Mouse (Mus musculus): ENCODE data around the gene Rtn4rl1. TPM values are rescaled to one million over a fixed set of nuclear protein-coding genes. Genes with fewer than 3 reads are reported as not detected.
"Not testable (repeated sequence)": the region's sequence is repeated elsewhere in the genome, so short reads cannot be mapped to it uniquely, and the experiment has no call there.

Gene Rtn4rl1
- polyA plus RNA-seq, 1 experiment: 11.8 TPM

GRCm38 (mm10) chr11:75169405-75170080 is 24.0 kb upstream of the Rtn4rl1 start, which contains the start of gene Hic1:
Gene Hic1 (minus strand): TSS chr11:75169519.
- Histone ChIP-seq H3K4me3 (ENCODE audit: low read depth, low read length) (peak within 1 kb of the TSS; percentile 77), H3K4me1 (ENCODE audit: control insufficient read depth, insufficient read depth, insufficient read length, low read length) (peaks cover 44% of the 10 kb centered on the region), H3K27ac (ENCODE audit: insufficient read depth, low read depth, low read length) (peak within 1 kb of the TSS; percentile 75), H3K27me3 (ENCODE audit: control insufficient read depth, insufficient read depth, low read length) (peaks cover 57% of the 10 kb centered on the region), H3K36me3 (ENCODE audit: control insufficient read depth, insufficient read depth, low read length) (peaks cover 10% of the 10 kb centered on the region; the same call in 1 of the 2 replicates)
- TF ChIP-seq CTCF (IDR thresholded peaks at IDR 0.05; ENCODE audit: extremely low read depth, insufficient read length, insufficient replicate concordance, low read depth, low read length) (no peak), POLR2A (IDR thresholded peaks at IDR 0.05; ENCODE audit: low read depth, low read length) (no peak)
- WGBS: 5% methylated on average over 23 of the region's 23 CpGs

- H3K27ac ChIP-seq (ENCODE audit: insufficient read depth, low read depth, low read length): no peak overlapping the region
- H3K4me1 ChIP-seq (ENCODE audit: control insufficient read depth, insufficient read depth, insufficient read length, low read length): peaks cover 40% of the 10 kb centered on the region
- H3K36me3 ChIP-seq (ENCODE audit: control insufficient read depth, insufficient read depth, low read length): peaks cover 7% of the 10 kb centered on the region; the same call in 1 of the 2 replicates
- WGBS: under 1% methylated on average over 38 of the region's 38 CpGs
- TF ChIP-seq CTCF (IDR thresholded peaks at IDR 0.05; ENCODE audit: extremely low read depth, insufficient read length, insufficient replicate concordance, low read depth, low read length) (peak; percentile 73), POLR2A (IDR thresholded peaks at IDR 0.05; ENCODE audit: low read depth, low read length) (no peak)
- H3K27me3 ChIP-seq (ENCODE audit: control insufficient read depth, insufficient read depth, low read length): peaks cover 57% of the 10 kb centered on the region
- H3K4me3 ChIP-seq (ENCODE audit: low read depth, low read length): peak overlapping the region; percentile 57
Measured at GRCm38 (mm10) chr11:75170136-75170751, 23.3 kb upstream of the Rtn4rl1 start.

- Histone ChIP-seq H3K4me3 (ENCODE audit: low read depth, low read length) (no peak overlapping the region; the same call in 1 of the 2 replicates), H3K27ac (ENCODE audit: insufficient read depth, low read depth, low read length) (no peak overlapping the region), H3K4me1 (ENCODE audit: control insufficient read depth, insufficient read depth, insufficient read length, low read length) (peaks cover 31% of the 10 kb centered on the region), H3K27me3 (ENCODE audit: control insufficient read depth, insufficient read depth, low read length) (peaks cover 53% of the 10 kb centered on the region), H3K36me3 (ENCODE audit: control insufficient read depth, insufficient read depth, low read length) (peaks cover 7% of the 10 kb centered on the region; the same call in 1 of the 2 replicates)
- TF ChIP-seq POLR2A (IDR thresholded peaks at IDR 0.05; ENCODE audit: low read depth, low read length): no peak
- TF ChIP-seq CTCF (IDR thresholded peaks at IDR 0.05; ENCODE audit: extremely low read depth, insufficient read length, insufficient replicate concordance, low read depth, low read length): no peak
- 18% methylated on average over 17 of the region's 17 CpGs for WGBS
Measured at GRCm38 (mm10) chr11:75171186-75171865, 22.3 kb upstream of the Rtn4rl1 start.

GRCm38 (mm10) chr11:75172151-75173094 is 21.2 kb upstream of the Rtn4rl1 start:
- Histone ChIP-seq H3K36me3 (ENCODE audit: control insufficient read depth, insufficient read depth, low read length) (no peaks in the 10 kb centered on the region), H3K27ac (ENCODE audit: insufficient read depth, low read depth, low read length) (no peak overlapping the region), H3K27me3 (ENCODE audit: control insufficient read depth, insufficient read depth, low read length) (peaks cover 42% of the 10 kb centered on the region), H3K4me1 (ENCODE audit: control insufficient read depth, insufficient read depth, insufficient read length, low read length) (peaks cover 21% of the 10 kb centered on the region), H3K4me3 (ENCODE audit: low read depth, low read length) (peak overlapping the region; percentile 86)
- TF ChIP-seq CTCF (IDR thresholded peaks at IDR 0.05; ENCODE audit: extremely low read depth, insufficient read length, insufficient replicate concordance, low read depth, low read length) (no peak), POLR2A (IDR thresholded peaks at IDR 0.05; ENCODE audit: low read depth, low read length) (no peak)
- 1% methylated on average over 75 of the region's 75 CpGs for WGBS

GRCm38 (mm10) chr11:75173095-75173798 is 20.3 kb upstream of the Rtn4rl1 start:
- under 1% methylated on average over 71 of the region's 71 CpGs for WGBS
- peaks cover 26% of the 10 kb centered on the region for H3K4me1 ChIP-seq (ENCODE audit: control insufficient read depth, insufficient read depth, insufficient read length, low read length)
- H3K27ac ChIP-seq (ENCODE audit: insufficient read depth, low read depth, low read length): no peak overlapping the region
- peaks cover 33% of the 10 kb centered on the region for H3K27me3 ChIP-seq (ENCODE audit: control insufficient read depth, insufficient read depth, low read length)
- H3K4me3 ChIP-seq (ENCODE audit: low read depth, low read length): peak overlapping the region; percentile 86
- TF ChIP-seq POLR2A (IDR thresholded peaks at IDR 0.05; ENCODE audit: low read depth, low read length): no peak
- no peak for TF ChIP-seq CTCF (IDR thresholded peaks at IDR 0.05; ENCODE audit: extremely low read depth, insufficient read length, insufficient replicate concordance, low read depth, low read length)
- no peaks in the 10 kb centered on the region for H3K36me3 ChIP-seq (ENCODE audit: control insufficient read depth, insufficient read depth, low read length)

- Histone ChIP-seq H3K36me3 (ENCODE audit: control insufficient read depth, insufficient read depth, low read length) (no peaks in the 10 kb centered on the region), H3K4me3 (ENCODE audit: low read depth, low read length) (peak overlapping the region; percentile 86), H3K27me3 (ENCODE audit: control insufficient read depth, insufficient read depth, low read length) (peaks cover 28% of the 10 kb centered on the region), H3K4me1 (ENCODE audit: control insufficient read depth, insufficient read depth, insufficient read length, low read length) (peaks cover 26% of the 10 kb centered on the region), H3K27ac (ENCODE audit: insufficient read depth, low read depth, low read length) (no peak overlapping the region)
- 2% methylated on average over 15 of the region's 15 CpGs for WGBS
- TF ChIP-seq CTCF (IDR thresholded peaks at IDR 0.05; ENCODE audit: extremely low read depth, insufficient read length, insufficient replicate concordance, low read depth, low read length): no peak
- TF ChIP-seq POLR2A (IDR thresholded peaks at IDR 0.05; ENCODE audit: low read depth, low read length): no peak
Measured at GRCm38 (mm10) chr11:75173799-75174165, 19.8 kb upstream of the Rtn4rl1 start.

GRCm38 (mm10) chr11:75174574-75174973 is 19.0 kb upstream of the Rtn4rl1 start:
- WGBS: 53% methylated on average over 6 of the region's 6 CpGs
- peaks cover 26% of the 10 kb centered on the region for H3K27me3 ChIP-seq (ENCODE audit: control insufficient read depth, insufficient read depth, low read length)
- not testable (repeated sequence) for H3K4me3 ChIP-seq (ENCODE audit: low read depth, low read length); H3K36me3 ChIP-seq (ENCODE audit: control insufficient read depth, insufficient read depth, low read length); H3K27ac ChIP-seq (ENCODE audit: insufficient read depth, low read depth, low read length)
- peaks cover 28% of the 10 kb centered on the region for H3K4me1 ChIP-seq (ENCODE audit: control insufficient read depth, insufficient read depth, insufficient read length, low read length)

Measured in small intestine, adult 2 months (tissue).